Mouse (Mus musculus) 3T3-L1 (cell line): Measurements from ENCODE around the gene Rmi1.
"Not testable (repeated sequence)": the region's sequence is repeated elsewhere in the genome, so short reads cannot be mapped to it uniquely, and the experiment has no call there.

Source experiments
- DNase-seq: peaks from one replicate; pipeline ENCODE4 v3.0.0-alpha.2; 2015; ENCODE audit warnings: low read depth, low spot score

The Rmi1 gene

DNA sequence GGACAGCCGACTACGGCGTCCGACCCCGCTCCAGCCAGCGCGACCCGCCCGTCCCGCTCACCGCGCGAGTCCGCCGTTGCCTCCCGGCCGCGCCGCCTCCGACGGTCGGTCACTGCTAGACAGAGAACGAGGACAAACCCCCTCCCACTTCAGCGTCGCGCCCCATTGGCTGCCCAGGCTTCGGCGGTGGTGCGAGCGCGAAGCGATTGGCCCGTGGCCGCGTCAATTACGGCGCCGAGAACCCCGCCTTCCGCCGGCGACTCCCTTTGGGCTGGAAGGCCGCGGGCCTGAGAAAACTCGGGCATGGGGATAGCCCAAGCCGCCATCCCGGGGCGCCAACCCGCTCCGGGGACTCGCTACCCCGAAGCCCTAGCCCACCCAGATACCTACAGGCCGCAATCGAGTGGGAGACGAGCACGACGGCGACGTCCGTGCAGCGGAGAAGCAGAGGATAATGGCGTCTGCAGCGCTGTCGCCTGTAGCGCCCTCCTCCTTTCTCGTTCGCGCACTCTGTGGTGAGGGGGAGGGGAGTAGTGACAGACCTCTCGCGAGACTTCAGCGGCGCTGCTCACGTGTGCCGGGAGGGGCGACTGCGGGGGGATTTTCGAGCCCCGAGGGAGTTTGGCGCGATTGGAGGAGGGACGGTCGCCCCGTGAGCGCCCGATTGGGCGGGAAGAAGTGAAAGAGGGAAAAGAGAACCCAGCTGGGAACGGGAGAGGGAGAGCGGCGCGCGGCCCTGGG is at the start of gene Rmi1:
TSS of gene Rmi1 (plus strand) at position 246 of the 741 bp plus-strand sequence.
- peak; percentile 96 for DNase-seq

- DNase-seq = no peak
Observed at GRCm38 (mm10) chr13:58352996-58353395, 49.1 kb upstream of the Rmi1 start.

DNA sequence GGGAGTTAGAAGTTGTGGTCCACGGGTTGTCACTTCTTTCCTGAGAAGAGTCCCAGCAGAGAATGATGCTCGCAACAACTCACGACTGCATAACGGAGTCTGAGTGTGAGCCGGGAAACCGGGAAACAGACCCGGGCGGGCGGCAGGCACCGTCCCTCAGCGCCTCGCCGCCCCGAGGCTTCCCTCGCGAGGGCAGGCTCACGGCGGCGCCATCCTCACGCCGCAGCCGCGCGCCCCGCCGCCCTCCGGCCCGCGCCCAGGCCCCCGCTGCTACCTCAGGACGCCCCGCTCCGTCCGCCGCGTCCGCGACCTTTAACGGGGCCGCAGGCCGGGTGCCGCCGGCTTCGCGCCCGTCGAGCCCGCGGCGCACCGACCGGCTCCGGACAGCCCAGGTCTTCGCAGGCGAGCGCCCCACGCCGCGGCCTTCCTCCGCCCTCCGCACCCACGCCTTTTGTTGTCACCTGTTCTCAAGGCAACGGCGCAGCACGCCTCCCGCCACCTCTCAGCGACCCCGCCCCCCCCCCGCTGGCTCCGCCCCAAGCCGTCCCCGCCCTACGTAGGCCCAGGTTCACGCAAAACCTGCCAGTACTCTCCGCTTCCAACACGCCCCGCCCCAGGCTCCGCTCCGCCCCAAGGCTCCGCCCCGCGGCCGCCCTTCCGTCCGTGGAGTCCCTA is 43.3 kb upstream of the Rmi1 start, which contains the start of gene Kif27:
TSS of gene Kif27 (minus strand) at position 494 of the 675 bp plus-strand sequence.
- peak; percentile 80 for DNase-seq

GRCm38 (mm10) chr13:58359304-58359653 is 42.8 kb upstream of the Rmi1 start:
- no peak for DNase-seq

- no peak for DNase-seq
Observed at GRCm38 (mm10) chr13:58364353-58365175, 37.5 kb upstream of the Rmi1 start.

- DNase-seq = not testable (repeated sequence)
Observed at GRCm38 (mm10) chr13:58365179-58365578, 36.9 kb upstream of the Rmi1 start.

GRCm38 (mm10) chr13:58366373-58366772 is 35.7 kb upstream of the Rmi1 start:
- DNase-seq = no peak

DNA sequence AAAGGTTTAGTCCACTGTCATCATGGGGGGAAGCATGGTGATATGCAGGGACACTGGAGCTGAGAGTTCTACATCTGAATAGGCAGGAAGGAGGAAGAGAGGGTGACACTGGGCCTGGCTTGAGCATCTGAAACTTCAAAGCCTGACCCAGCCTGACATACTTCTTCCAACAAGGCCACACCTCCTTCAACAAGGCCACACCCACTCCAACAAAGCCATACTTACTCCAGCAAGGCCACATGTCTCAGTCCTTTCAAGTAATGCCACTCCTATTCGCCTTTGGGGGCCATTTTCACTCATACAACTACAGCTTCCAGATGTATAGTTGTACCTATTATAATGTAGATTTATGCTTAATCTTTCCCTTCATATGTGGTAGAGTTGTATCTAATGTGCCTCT is 34.4 kb upstream of the Rmi1 start:
- no peak for DNase-seq

GRCm38 (mm10) chr13:58368835-58369234 is 33.2 kb upstream of the Rmi1 start:
- no peak for DNase-seq

GRCm38 (mm10) chr13:58372278-58373152 is 29.5 kb upstream of the Rmi1 start:
- no peak for DNase-seq

GRCm38 (mm10) chr13:58373153-58373470 is 28.9 kb upstream of the Rmi1 start:
- DNase-seq = no peak

DNA sequence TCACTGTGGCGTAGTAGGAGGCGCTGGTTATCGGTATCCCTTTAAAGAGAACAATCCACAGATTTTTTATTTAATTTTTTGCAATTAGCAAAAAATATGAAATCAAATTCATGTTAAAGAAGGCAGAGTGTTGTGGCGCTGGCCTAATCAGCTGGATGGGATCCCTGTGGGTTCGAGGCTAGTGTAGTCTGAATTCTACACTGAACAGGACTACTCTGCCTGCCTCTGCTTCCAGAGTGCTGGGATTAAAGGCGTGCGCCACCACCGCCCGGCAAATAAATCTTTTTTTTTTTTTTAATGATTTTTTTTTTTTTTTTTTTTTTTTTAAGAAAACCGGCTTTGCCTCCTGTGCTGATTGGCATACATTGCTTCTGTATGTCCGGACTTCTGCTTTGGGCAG is 17.7 kb upstream of the Rmi1 start:
- no peak for DNase-seq

GRCm38 (mm10) chr13:58384779-58385546 is 17.1 kb upstream of the Rmi1 start, which contains the start of gene 2210016F16Rik:
Gene 2210016F16Rik, minus strand, starts transcription at chr13:58385225.
- no peak for DNase-seq

- no peak for DNase-seq
Observed at GRCm38 (mm10) chr13:58385547-58385920, 16.5 kb upstream of the Rmi1 start.

GRCm38 (mm10) chr13:58387948-58388347 is 14.1 kb upstream of the Rmi1 start:
- peak; percentile 86 for DNase-seq

GRCm38 (mm10) chr13:58388379-58388778 is 13.7 kb upstream of the Rmi1 start:
- DNase-seq = no peak

- DNase-seq = peak; percentile 52
Observed at GRCm38 (mm10) chr13:58389324-58389951, 12.6 kb upstream of the Rmi1 start.

DNA sequence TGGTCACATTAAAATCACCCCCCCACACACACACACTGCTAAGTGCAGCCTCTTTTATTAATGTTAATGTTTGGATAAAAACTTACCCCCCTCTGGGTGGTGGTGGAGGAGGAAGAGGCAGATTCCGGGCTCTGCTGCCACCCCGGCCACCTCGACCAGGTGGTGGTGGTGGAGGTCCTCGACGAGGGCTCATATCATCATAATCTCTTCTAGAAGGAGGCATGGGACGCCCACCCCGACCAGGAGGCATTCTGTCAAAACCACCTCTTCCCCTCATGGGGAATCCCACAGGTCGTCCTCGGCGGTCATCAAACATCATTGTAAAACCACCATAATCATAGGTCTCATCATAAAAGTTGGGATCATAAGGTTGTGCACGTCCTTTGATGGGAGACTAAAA is 7.7 kb upstream of the Rmi1 start:
- not testable (repeated sequence) for DNase-seq

DNA sequence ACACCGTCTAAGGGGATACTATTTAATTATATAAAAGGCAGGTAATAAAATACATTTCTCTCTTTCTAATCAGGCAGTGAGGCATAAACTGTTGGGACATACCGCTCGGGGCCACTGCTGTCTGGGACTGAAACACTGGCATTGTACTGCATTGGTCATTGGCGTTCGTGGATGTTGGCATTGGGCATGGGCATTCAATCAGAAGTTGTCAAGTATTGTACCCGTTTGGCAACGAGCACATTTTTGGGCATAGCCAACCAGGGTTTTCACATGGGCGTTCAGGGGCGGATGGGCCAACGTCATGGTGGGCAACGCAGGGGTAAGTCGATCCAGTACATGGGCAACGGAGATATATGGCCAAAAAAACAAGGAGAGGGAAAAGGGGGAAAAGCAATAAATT is 4.4 kb upstream of the Rmi1 start:
- DNase-seq = no peak

DNA sequence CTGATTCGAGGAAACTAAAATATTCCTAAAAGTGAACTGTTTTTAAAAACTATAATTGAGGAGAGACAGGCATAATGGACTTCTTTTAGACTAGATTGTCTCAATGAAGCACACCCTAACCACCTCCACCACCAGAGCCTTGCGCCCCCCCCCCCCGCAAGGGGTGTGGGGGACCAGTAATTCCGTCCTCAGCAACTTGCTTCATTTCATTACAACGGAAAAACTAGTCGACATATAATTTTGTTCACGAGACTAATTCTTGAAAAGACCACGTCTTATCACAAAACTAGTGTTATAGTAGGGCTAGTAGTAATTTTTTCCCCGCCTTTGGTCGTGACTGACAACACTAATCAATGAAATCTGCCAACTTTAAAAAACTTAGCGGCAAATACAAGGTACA is 1.5 kb upstream of the Rmi1 start:
- DNase-seq = peak; percentile 40
